11 mouse cellular contexts compared by ENCODE assay signal in genomic region chr7:72589241-72589668, GRCm38 (mm10).
A peak's percentile ranks its signal among the peaks of the same experiment; 100 is the strongest.
DNase-seq lines count a peak whose midpoint lies in the region; ATAC-seq lines count a peak whose summit lies in the region.
"Had no signal": no experiment of that assay in that cellular context is flagged by ENCODE, and none has a peak within 500 bp of the region (broad histone marks: within the 10 kb centered on the region; RNA-seq: fewer than 3 reads in every experiment).

No protein-coding gene starts in this region.

- 0 out of 2 replicates have a peak overlapping the region, but pooled peaks have one; percentile 13 for H3K27ac ChIP-seq in lung, embryonic 16.5 days (ENCODE audit: low read length)
- H3K27ac ChIP-seq in midbrain, embryonic 10.5 days (replicated peaks) = no peak overlapping the region
- H3K27ac ChIP-seq in embryonic facial prominence, embryonic 10.5 days (replicated peaks) = no peak overlapping the region
- H3K27ac ChIP-seq: limb, embryonic 15.5 days had no signal

- no peaks in the 10 kb centered on the region for H3K27me3 ChIP-seq in lung, embryonic 16.5 days (ENCODE audit: control insufficient read depth, insufficient read depth, low read depth, low read length)
- no peaks in the 10 kb centered on the region for H3K27me3 ChIP-seq in midbrain, embryonic 10.5 days (ENCODE audit: low read depth, poor library complexity, severe bottlenecking)
- H3K27me3 ChIP-seq in embryonic facial prominence, embryonic 10.5 days (replicated peaks; ENCODE audit: low read depth, poor library complexity, severe bottlenecking) = no peaks in the 10 kb centered on the region
- H3K27me3 ChIP-seq: limb, embryonic 15.5 days had no signal

- WGBS in lung, embryonic 16.5 days = 42% methylated on average over 3 of the region's 3 CpGs
- 83% methylated on average over 3 of the region's 3 CpGs for WGBS in midbrain, embryonic 10.5 days
- WGBS in embryonic facial prominence, embryonic 10.5 days = 73% methylated on average over 3 of the region's 3 CpGs

- no peak overlapping the region for H3K4me2 ChIP-seq in lung, embryonic 16.5 days (ENCODE audit: low read depth, low read length)
- H3K4me2 ChIP-seq: limb, embryonic 15.5 days had no signal

- H3K9ac ChIP-seq in lung, embryonic 16.5 days (ENCODE audit: low read length) = no peak overlapping the region
- H3K9ac ChIP-seq: limb, embryonic 15.5 days had no signal

- H3K4me1 ChIP-seq in lung, embryonic 16.5 days (replicated peaks; ENCODE audit: control insufficient read depth, insufficient read depth, low read length) = peaks cover 4% of the 10 kb centered on the region
- no peaks in the 10 kb centered on the region for H3K4me1 ChIP-seq in midbrain, embryonic 10.5 days
- H3K4me1 ChIP-seq in embryonic facial prominence, embryonic 10.5 days = no peaks in the 10 kb centered on the region

- no peaks in the 10 kb centered on the region for H3K36me3 ChIP-seq in lung, embryonic 16.5 days (ENCODE audit: control insufficient read depth, insufficient read depth, low read length)
- no peaks in the 10 kb centered on the region for H3K36me3 ChIP-seq in midbrain, embryonic 10.5 days
- no peaks in the 10 kb centered on the region for H3K36me3 ChIP-seq in embryonic facial prominence, embryonic 10.5 days (replicated peaks)
- H3K36me3 ChIP-seq: limb, embryonic 15.5 days had no signal

- H3K9me3 ChIP-seq in lung, embryonic 16.5 days (ENCODE audit: control insufficient read depth, low read length) = no peaks in the 10 kb centered on the region
- H3K9me3 ChIP-seq in midbrain, embryonic 10.5 days (replicated peaks) = no peaks in the 10 kb centered on the region
- no peaks in the 10 kb centered on the region for H3K9me3 ChIP-seq in embryonic facial prominence, embryonic 10.5 days
- H3K9me3 ChIP-seq: limb, embryonic 15.5 days had no signal

- ATAC-seq in lung, embryonic 16.5 days (ENCODE audit: low read depth) = peak; percentile 94

- no peak overlapping the region for H3K4me3 ChIP-seq in lung, embryonic 16.5 days (ENCODE audit: low read length)
- no peak overlapping the region for H3K4me3 ChIP-seq in midbrain, embryonic 10.5 days
- no peak overlapping the region for H3K4me3 ChIP-seq in embryonic facial prominence, embryonic 10.5 days
- H3K4me3 ChIP-seq: limb, embryonic 15.5 days had no signal

- peak; percentile 19 to 37 for DNase-seq in cerebellum, postnatal 10 days
- DNase-seq in cerebellum, adult 9-10 months = no peak
- DNase-seq in NIH3T3 (ENCODE audit: low read depth) = peak; percentile 88
- DNase-seq in heart, adult 9 months (ENCODE audit: low spot score in 2 of 2) = peak; percentile 59 to 63
- no peak for DNase-seq in midbrain, embryonic 10.5 days (ENCODE audit: low spot score)
- DNase-seq in embryonic facial prominence, embryonic 10.5 days (ENCODE audit: low spot score) = no peak
- no peak for DNase-seq in adrenal gland, postnatal 36 days
- DNase-seq: kidney, adult 8-10 months; thymus, postnatal 36 days had no signal

Comparison
In these comparisons a context has a peak if more than half of its experiments do, and no peak if none do; other contexts are left out.
1. DNase-seq: peak in cerebellum, postnatal 10 days (2 of 2), NIH3T3 (single experiment) and heart, adult 9 months (2 of 2); none in cerebellum, adult 9-10 months (single experiment), midbrain, embryonic 10.5 days (single experiment), embryonic facial prominence, embryonic 10.5 days (single experiment) and adrenal gland, postnatal 36 days (0 of 2).